9 mouse cellular contexts compared by ENCODE assay signal in the genomic region with DNA sequence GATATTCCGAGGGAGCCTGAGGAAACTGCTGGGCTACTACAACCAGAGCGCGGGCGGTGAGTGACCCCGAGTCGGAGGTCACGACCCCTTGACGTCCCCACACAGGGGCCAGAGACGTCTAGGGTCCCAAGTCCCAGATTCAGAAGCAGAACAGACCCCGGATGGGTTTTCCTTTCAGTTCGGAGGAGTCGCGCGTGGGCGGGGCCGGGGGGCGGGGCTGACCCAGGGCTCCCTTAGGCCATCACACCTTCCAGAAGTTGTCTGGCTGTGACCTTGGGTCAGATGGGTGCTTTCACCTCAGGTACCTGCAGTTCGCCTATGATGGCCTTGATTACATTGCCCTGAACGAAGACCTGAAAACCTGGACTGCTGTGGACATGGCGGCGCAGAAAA. TPM values are rescaled to one million over a fixed set of nuclear protein-coding genes. Genes with fewer than 3 reads are reported as not detected.
DNase-seq lines count a peak whose midpoint lies in the region; ATAC-seq and TF ChIP-seq lines count a peak whose summit lies in the region.
"Had no signal": no experiment of that assay in that cellular context is flagged by ENCODE, and none has a peak within 500 bp of the region (broad histone marks: within the 10 kb centered on the region; RNA-seq: fewer than 3 reads in every experiment).

No protein-coding gene starts in this region.

- no peak for DNase-seq in lung, postnatal 0 days (ENCODE audit: low spot score)
- no peak for DNase-seq in lung, postnatal 36 days
- no peak for DNase-seq in forebrain, embryonic 14.5 days (ENCODE audit: low spot score)
- DNase-seq in limb, embryonic 14.5 days (ENCODE audit: low spot score): no peak
- peak; percentile 38 for DNase-seq in splenic B cell, adult 2 months (ENCODE audit: low read depth, low spot score)
- no peak for DNase-seq in gastrocnemius, postnatal 14 days
- no peak for DNase-seq in natural killer cell, adult 2 months (ENCODE audit: low spot score in 2 of 2)
- DNase-seq: kidney, adult 9 months had no signal

- 24% methylated on average over 21 of the region's 21 CpGs for WGBS in lung, postnatal 0 days
- 20% methylated on average over 21 of the region's 21 CpGs for WGBS in forebrain, embryonic 14.5 days
- 16% methylated on average over 21 of the region's 21 CpGs for WGBS in limb, embryonic 14.5 days

- peak overlapping the region; percentile 41 for H3K4me3 ChIP-seq in lung, postnatal 0 days (ENCODE audit: low read depth, low read length)
- H3K4me3 ChIP-seq in forebrain, embryonic 14.5 days (ENCODE audit: low read depth, low read length): peak overlapping the region; percentile 23
- peak overlapping the region; percentile 28 for H3K4me3 ChIP-seq in limb, embryonic 14.5 days (replicated peaks; ENCODE audit: low read length)

- H3K9me3 ChIP-seq in lung, postnatal 0 days (ENCODE audit: low read length): no peaks in the 10 kb centered on the region
- no peaks in the 10 kb centered on the region for H3K9me3 ChIP-seq in forebrain, embryonic 14.5 days (replicated peaks; ENCODE audit: control insufficient read depth, low read length)
- H3K9me3 ChIP-seq in limb, embryonic 14.5 days (ENCODE audit: control insufficient read depth, low read length): no peaks in the 10 kb centered on the region; the same call in 1 of the 2 replicates

- H3K4me2 ChIP-seq in lung, postnatal 0 days (replicated peaks; ENCODE audit: low read depth, low read length): peak overlapping the region; percentile 72
- peak overlapping the region; percentile 61 for H3K4me2 ChIP-seq in forebrain, embryonic 14.5 days (ENCODE audit: low read length)
- peak overlapping the region; percentile 58 for H3K4me2 ChIP-seq in limb, embryonic 14.5 days (replicated peaks; ENCODE audit: low read depth, low read length, severe bottlenecking)

- intact Hi-C loops in gastrocnemius, postnatal 14 days (cut with DNase I; ENCODE audit: low total_unique reads): no loop called here

- TF ChIP-seq EP300 in lung, postnatal 0 days (IDR thresholded peaks at IDR 0.05): no peak

- H3K4me1 ChIP-seq in lung, postnatal 0 days (ENCODE audit: insufficient read depth, low read depth, low read length): no peaks in the 10 kb centered on the region; the same call in 1 of the 2 replicates
- H3K4me1 ChIP-seq in forebrain, embryonic 14.5 days (ENCODE audit: control insufficient read depth, insufficient read depth, low read length): no peaks in the 10 kb centered on the region; the same call in 1 of the 2 replicates
- no peaks in the 10 kb centered on the region for H3K4me1 ChIP-seq in limb, embryonic 14.5 days (ENCODE audit: control insufficient read depth, insufficient read depth, low read length)

- no peaks in the 10 kb centered on the region for H3K36me3 ChIP-seq in lung, postnatal 0 days (ENCODE audit: insufficient read depth, low read length)
- H3K36me3 ChIP-seq in forebrain, embryonic 14.5 days (ENCODE audit: control insufficient read depth, insufficient read depth, low read length): no peaks in the 10 kb centered on the region
- H3K36me3 ChIP-seq in limb, embryonic 14.5 days (ENCODE audit: control insufficient read depth, insufficient read depth, low read length): no peaks in the 10 kb centered on the region
- no peaks in the 10 kb centered on the region for H3K36me3 ChIP-seq in splenic B cell, adult 2 months (ENCODE audit: control insufficient read depth, insufficient read depth, low read length, poor library complexity, severe bottlenecking)

- H3K27ac ChIP-seq in lung, postnatal 0 days (ENCODE audit: low read length): no peak overlapping the region
- no peak overlapping the region for H3K27ac ChIP-seq in forebrain, embryonic 14.5 days (ENCODE audit: low read depth, low read length)
- H3K27ac ChIP-seq in limb, embryonic 14.5 days (replicated peaks; ENCODE audit: low read depth, low read length): no peak overlapping the region

- H3K9ac ChIP-seq in lung, postnatal 0 days (replicated peaks; ENCODE audit: low read depth): peak overlapping the region; percentile 26; the same call in 1 of the 2 replicates
- H3K9ac ChIP-seq in forebrain, embryonic 14.5 days (ENCODE audit: low read length): peak overlapping the region; percentile 35; the same call in 1 of the 2 replicates
- H3K9ac ChIP-seq in limb, embryonic 14.5 days (ENCODE audit: low read depth, low read length, severe bottlenecking): peak overlapping the region; percentile 31; the same call in 1 of the 2 replicates

- ATAC-seq in lung, postnatal 0 days: no peak
- no peak for ATAC-seq in forebrain, embryonic 14.5 days
- no peak for ATAC-seq in limb, embryonic 14.5 days (ENCODE audit: low FRiP score, low read depth)

- TF ChIP-seq CTCF in lung, postnatal 0 days (IDR thresholded peaks at IDR 0.05): no peak

- H3K27me3 ChIP-seq in lung, postnatal 0 days (replicated peaks; ENCODE audit: insufficient read depth, low read length): 0 out of 2 replicates have a peak, but pooled peaks cover 6% of the 10 kb centered on the region
- H3K27me3 ChIP-seq in forebrain, embryonic 14.5 days (replicated peaks; ENCODE audit: control insufficient read depth, insufficient read depth, low read length): 0 out of 2 replicates have a peak, but pooled peaks cover 13% of the 10 kb centered on the region
- H3K27me3 ChIP-seq in limb, embryonic 14.5 days (ENCODE audit: control insufficient read depth, insufficient read depth, low read length): peaks cover 6% of the 10 kb centered on the region; the same call in 1 of the 2 replicates
- H3K27me3 ChIP-seq in splenic B cell, adult 2 months (ENCODE audit: control insufficient read depth, insufficient read depth, low read length, poor library complexity, severe bottlenecking): no peaks in the 10 kb centered on the region

- no peak for TF ChIP-seq POLR2A in limb, embryonic 14.5 days (IDR thresholded peaks at IDR 0.05; ENCODE audit: borderline replicate concordance, extremely low read depth, insufficient read depth, insufficient read length)

RNA-seq across cellular contexts. Expression of gene H2-Q2, which starts 17.4 kb away (rescaled TPM):
- 10.3 and 10.4 TPM in 2 replicates for polyA plus RNA-seq in lung, postnatal 0 days (2015; fragmentation: Nextera tagmentation; extraction: Ambion mirVana)
- 1.1 and 2.1 TPM in 2 replicates for polyA plus RNA-seq in forebrain, embryonic 14.5 days (2014; fragmentation: Nextera tagmentation; extraction: Ambion mirVana)
- polyA plus RNA-seq in limb, embryonic 14.5 days (2012; rRNA removed): 0.16 and 0.41 TPM in 2 replicates
- 0.15 and 0.37 TPM in 2 replicates for polyA plus RNA-seq in limb, embryonic 14.5 days (2014; fragmentation: Nextera tagmentation; extraction: Ambion mirVana)
- under 1 TPM; 0.33 to 0.58 TPM for total RNA-seq in gastrocnemius, postnatal 14 days (2021)

RNA-seq across cellular contexts. Expression of gene H2-Q4, which starts 20.0 kb away (rescaled TPM):
- 8.1 and 8.9 TPM in 2 replicates for polyA plus RNA-seq in lung, postnatal 0 days (2015; fragmentation: Nextera tagmentation; extraction: Ambion mirVana)
- 0.54 and 0.60 TPM in 2 replicates for polyA plus RNA-seq in forebrain, embryonic 14.5 days (2014; fragmentation: Nextera tagmentation; extraction: Ambion mirVana)
- 15.2 and 15.5 TPM in 2 replicates for polyA plus RNA-seq in limb, embryonic 14.5 days (2012; rRNA removed)
- 2.8 and 3.5 TPM in 2 replicates for polyA plus RNA-seq in limb, embryonic 14.5 days (2014; fragmentation: Nextera tagmentation; extraction: Ambion mirVana)
- 1 to 10 TPM; 3.0 to 4.1 TPM for total RNA-seq in gastrocnemius, postnatal 14 days (2021)

RNA-seq across cellular contexts. Expression of gene H2-Q1, which starts 39.3 kb away (rescaled TPM):
- 0.11 and 0.19 TPM in 2 replicates for polyA plus RNA-seq in lung, postnatal 0 days (2015; fragmentation: Nextera tagmentation; extraction: Ambion mirVana)
- 0.46 TPM in 1 of 2 replicates, not detected in the other for polyA plus RNA-seq in forebrain, embryonic 14.5 days (2014; fragmentation: Nextera tagmentation; extraction: Ambion mirVana)
- 0.01 and 0.05 TPM in 2 replicates for polyA plus RNA-seq in limb, embryonic 14.5 days (2012; rRNA removed)
- polyA plus RNA-seq in limb, embryonic 14.5 days (2014; fragmentation: Nextera tagmentation; extraction: Ambion mirVana): not detected in 2 replicates
- under 1 TPM; 0.18 to 0.47 TPM for total RNA-seq in gastrocnemius, postnatal 14 days (2021)
- polyA plus RNA-seq: testis, adult 2 months had no signal
